In the genomic region with DNA sequence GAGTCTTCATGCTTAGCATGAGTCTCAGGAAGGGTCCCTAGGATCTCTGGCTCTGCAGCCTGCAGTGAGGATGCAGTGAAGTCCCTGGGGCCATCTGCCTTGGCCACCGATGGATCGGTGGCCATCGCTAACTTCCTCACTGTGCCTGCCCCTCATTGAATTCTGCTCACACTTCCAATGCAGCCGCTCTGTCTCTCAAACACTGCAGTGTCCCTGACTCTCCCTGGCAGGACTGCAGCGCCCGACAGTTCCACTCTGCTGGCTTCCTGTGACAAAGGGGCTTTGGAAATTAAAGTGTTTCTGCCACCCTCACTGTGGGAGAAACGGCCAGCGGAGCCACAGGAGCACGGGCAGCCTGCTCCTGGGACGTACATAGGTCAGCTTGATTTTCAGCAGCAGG, we compare ENCODE assay signal across 13 mouse cellular contexts.
DNase-seq lines count a peak whose midpoint lies in the region; ATAC-seq and TF ChIP-seq lines count a peak whose summit lies in the region.
"Had no signal": no experiment of that assay in that cellular context is flagged by ENCODE, and none has a peak within 500 bp of the region (broad histone marks: within the 10 kb centered on the region; RNA-seq: fewer than 3 reads in every experiment).

No protein-coding gene starts in this region.

- no peak for ATAC-seq in lung, postnatal 0 days
- 0 out of 2 replicates have a peak, but pooled peaks have one; percentile 10 for ATAC-seq in forebrain, embryonic 13.5 days
- ATAC-seq in hindbrain, embryonic 14.5 days (ENCODE audit: low FRiP score) = peak; percentile 22; the same call in 1 of the 2 replicates
- peak; percentile 20; the same call in 1 of the 2 replicates for ATAC-seq in midbrain, embryonic 16.5 days
- no peak for ATAC-seq in intestine, embryonic 16.5 days

- no peak overlapping the region for H3K27ac ChIP-seq in lung, postnatal 0 days (ENCODE audit: low read length)
- H3K27ac ChIP-seq in forebrain, embryonic 13.5 days = peak overlapping the region; percentile 33; the same call in 1 of the 2 replicates
- H3K27ac ChIP-seq in hindbrain, embryonic 14.5 days = peak overlapping the region; percentile 52; the same call in 1 of the 2 replicates
- H3K27ac ChIP-seq in midbrain, embryonic 16.5 days (ENCODE audit: low read length) = peak overlapping the region; percentile 48
- H3K27ac ChIP-seq in intestine, embryonic 16.5 days (ENCODE audit: low read length) = no peak overlapping the region
- H3K27ac ChIP-seq: heart, embryonic 15.5 days; limb, embryonic 13.5 days had no signal

- TF ChIP-seq EP300 in lung, postnatal 0 days (IDR thresholded peaks at IDR 0.05) = no peak

- no peak overlapping the region for H3K4me2 ChIP-seq in lung, postnatal 0 days (replicated peaks; ENCODE audit: low read depth, low read length)
- H3K4me2 ChIP-seq in forebrain, embryonic 13.5 days = no peak overlapping the region
- H3K4me2 ChIP-seq in hindbrain, embryonic 14.5 days (replicated peaks) = no peak overlapping the region
- no peak overlapping the region for H3K4me2 ChIP-seq in midbrain, embryonic 16.5 days (ENCODE audit: low read length)
- no peak overlapping the region for H3K4me2 ChIP-seq in intestine, embryonic 16.5 days (ENCODE audit: low read depth, low read length)
- H3K4me2 ChIP-seq: heart, embryonic 15.5 days; limb, embryonic 13.5 days had no signal

- H3K36me3 ChIP-seq in lung, postnatal 0 days (ENCODE audit: insufficient read depth, low read length) = no peaks in the 10 kb centered on the region
- peaks cover 6% of the 10 kb centered on the region; the same call in 1 of the 2 replicates for H3K36me3 ChIP-seq in forebrain, embryonic 13.5 days (ENCODE audit: poor library complexity, severe bottlenecking)
- peaks cover 17% of the 10 kb centered on the region for H3K36me3 ChIP-seq in hindbrain, embryonic 14.5 days (replicated peaks; ENCODE audit: control insufficient read depth, insufficient read depth)
- H3K36me3 ChIP-seq in midbrain, embryonic 16.5 days (ENCODE audit: control insufficient read depth, insufficient read depth, low read length) = peaks cover 10% of the 10 kb centered on the region; the same call in 1 of the 2 replicates
- H3K36me3 ChIP-seq in intestine, embryonic 16.5 days (ENCODE audit: control insufficient read depth, insufficient read depth, low read length) = no peaks in the 10 kb centered on the region
- H3K36me3 ChIP-seq: heart, embryonic 15.5 days; limb, embryonic 13.5 days had no signal

- peak; percentile 47 for DNase-seq in lung, postnatal 10 days
- no peak for DNase-seq in lung, postnatal 0 days (ENCODE audit: low spot score)
- DNase-seq in hindbrain, embryonic 14.5 days (ENCODE audit: low spot score) = no peak
- DNase-seq in ovary, postnatal 36 days (ENCODE audit: low spot score) = no peak
- no peak for DNase-seq in right cerebral cortex, postnatal 14 days
- DNase-seq: adrenal gland, adult 2 months; kidney, adult 9 months; spleen, adult 18-20 months had no signal

- WGBS in lung, postnatal 0 days = 38% methylated on average over 10 of the region's 10 CpGs
- 64% methylated on average over 10 of the region's 10 CpGs for WGBS in forebrain, embryonic 13.5 days
- WGBS in hindbrain, embryonic 14.5 days = 30% methylated on average over 10 of the region's 10 CpGs
- 40% methylated on average over 10 of the region's 10 CpGs for WGBS in midbrain, embryonic 16.5 days
- WGBS in intestine, embryonic 16.5 days = 75% methylated on average over 10 of the region's 10 CpGs

- H3K27me3 ChIP-seq in lung, postnatal 0 days (replicated peaks; ENCODE audit: insufficient read depth, low read length) = no peaks in the 10 kb centered on the region
- no peaks in the 10 kb centered on the region for H3K27me3 ChIP-seq in forebrain, embryonic 13.5 days
- H3K27me3 ChIP-seq in hindbrain, embryonic 14.5 days (ENCODE audit: control insufficient read depth, insufficient read depth, low read length) = no peaks in the 10 kb centered on the region
- no peaks in the 10 kb centered on the region for H3K27me3 ChIP-seq in midbrain, embryonic 16.5 days (ENCODE audit: control insufficient read depth, insufficient read depth, low read depth, low read length)
- H3K27me3 ChIP-seq in intestine, embryonic 16.5 days (replicated peaks; ENCODE audit: control insufficient read depth, insufficient read depth, low read length) = no peaks in the 10 kb centered on the region
- H3K27me3 ChIP-seq: heart, embryonic 15.5 days; limb, embryonic 13.5 days had no signal

- H3K4me3 ChIP-seq in lung, postnatal 0 days (ENCODE audit: low read depth, low read length) = no peak overlapping the region
- H3K4me3 ChIP-seq in forebrain, embryonic 13.5 days = no peak overlapping the region
- no peak overlapping the region for H3K4me3 ChIP-seq in hindbrain, embryonic 14.5 days (replicated peaks; ENCODE audit: low read length)
- no peak overlapping the region for H3K4me3 ChIP-seq in midbrain, embryonic 16.5 days (ENCODE audit: low read depth, low read length)
- H3K4me3 ChIP-seq in intestine, embryonic 16.5 days (ENCODE audit: low read length) = no peak overlapping the region
- H3K4me3 ChIP-seq: heart, embryonic 15.5 days; limb, embryonic 13.5 days had no signal

- H3K9ac ChIP-seq in lung, postnatal 0 days (replicated peaks; ENCODE audit: low read depth) = no peak overlapping the region
- peak overlapping the region; percentile 23 for H3K9ac ChIP-seq in forebrain, embryonic 13.5 days
- no peak overlapping the region for H3K9ac ChIP-seq in hindbrain, embryonic 14.5 days
- H3K9ac ChIP-seq in midbrain, embryonic 16.5 days (ENCODE audit: low read depth, low read length) = peak overlapping the region; percentile 20; the same call in 1 of the 2 replicates
- H3K9ac ChIP-seq in intestine, embryonic 16.5 days (ENCODE audit: low read depth, low read length) = no peak overlapping the region
- H3K9ac ChIP-seq: heart, embryonic 15.5 days; limb, embryonic 13.5 days had no signal

- H3K4me1 ChIP-seq in lung, postnatal 0 days (ENCODE audit: insufficient read depth, low read depth, low read length) = no peaks in the 10 kb centered on the region
- peaks cover 20% of the 10 kb centered on the region for H3K4me1 ChIP-seq in forebrain, embryonic 13.5 days
- H3K4me1 ChIP-seq in hindbrain, embryonic 14.5 days (replicated peaks; ENCODE audit: control insufficient read depth, insufficient read depth, low read length) = peaks cover 18% of the 10 kb centered on the region
- peaks cover 18% of the 10 kb centered on the region; the same call in 1 of the 2 replicates for H3K4me1 ChIP-seq in midbrain, embryonic 16.5 days (ENCODE audit: control insufficient read depth, insufficient read depth, low read length)
- H3K4me1 ChIP-seq in intestine, embryonic 16.5 days (ENCODE audit: control insufficient read depth, insufficient read depth, low read length) = no peaks in the 10 kb centered on the region
- H3K4me1 ChIP-seq: heart, embryonic 15.5 days had no signal

- no peak for TF ChIP-seq CTCF in lung, postnatal 0 days (IDR thresholded peaks at IDR 0.05)

- H3K9me3 ChIP-seq in lung, postnatal 0 days (ENCODE audit: low read length) = no peaks in the 10 kb centered on the region
- no peaks in the 10 kb centered on the region for H3K9me3 ChIP-seq in forebrain, embryonic 13.5 days (replicated peaks)
- no peaks in the 10 kb centered on the region for H3K9me3 ChIP-seq in hindbrain, embryonic 14.5 days (ENCODE audit: control insufficient read depth, low read length)
- H3K9me3 ChIP-seq in midbrain, embryonic 16.5 days (replicated peaks; ENCODE audit: control insufficient read depth, low read length, poor library complexity, severe bottlenecking) = no peaks in the 10 kb centered on the region
- no peaks in the 10 kb centered on the region for H3K9me3 ChIP-seq in intestine, embryonic 16.5 days (ENCODE audit: control insufficient read depth, low read length)
- H3K9me3 ChIP-seq: heart, embryonic 15.5 days; limb, embryonic 13.5 days had no signal

Comparison
In these comparisons a context has a peak if more than half of its experiments do, and no peak if none do; other contexts are left out.
1. ATAC-seq: peak in forebrain, embryonic 13.5 days (single experiment), hindbrain, embryonic 14.5 days (single experiment) and midbrain, embryonic 16.5 days (single experiment); none in lung, postnatal 0 days (single experiment) and intestine, embryonic 16.5 days (single experiment).
2. H3K27ac ChIP-seq: peak in forebrain, embryonic 13.5 days (single experiment), hindbrain, embryonic 14.5 days (single experiment) and midbrain, embryonic 16.5 days (single experiment); none in lung, postnatal 0 days (single experiment) and intestine, embryonic 16.5 days (single experiment).
3. H3K9ac ChIP-seq: peak in forebrain, embryonic 13.5 days (single experiment) and midbrain, embryonic 16.5 days (single experiment); none in lung, postnatal 0 days (single experiment), hindbrain, embryonic 14.5 days (single experiment) and intestine, embryonic 16.5 days (single experiment).